Mouse (Mus musculus) hindbrain, embryonic 11.5 days (tissue): ENCODE results near the gene Atp6v0c. TPM values are rescaled to one million over a fixed set of nuclear protein-coding genes. Genes with fewer than 3 reads are reported as not detected.

ENCODE experiments used
- ATAC-seq: fragments of 200-750 bp; cut with Nextera tagmentation; 2 replicates; pipeline ENCODE4 v1.8.0; 2017; ENCODE audit warnings: mild to moderate bottlenecking, moderate TSS enrichment, moderate library complexity; ENCODE audit not compliant: low FRiP score
- DNase-seq: peaks from one replicate; pipeline ENCODE4 v3.0.0-alpha.2; 2015; ENCODE audit warnings: low spot score
- H3K27ac ChIP-seq: fragments of 300-500 bp; sonication (generic); 2 replicates; pipeline ENCODE4 v1.5.1; 2014; ENCODE audit warnings: mild to moderate bottlenecking, low read depth, low read length
- H3K27me3 ChIP-seq: fragments of 300-500 bp; sonication (generic); 2 replicates; pipeline ENCODE4 v1.6.1; 2014; ENCODE audit warnings: mild to moderate bottlenecking, low read length, moderate library complexity, mixed read lengths; ENCODE audit not compliant: control insufficient read depth, insufficient read depth
- H3K36me3 ChIP-seq: fragments of 300-500 bp; sonication (generic); 2 replicates; pipeline ENCODE4 v1.6.1; 2014; ENCODE audit warnings: mild to moderate bottlenecking, low read length, moderate library complexity, mixed read lengths; ENCODE audit not compliant: control insufficient read depth, insufficient read depth
- H3K4me1 ChIP-seq: fragments of 300-500 bp; sonication (generic); replicated peaks from 2 replicates; pipeline ENCODE4 v1.6.1; 2014; ENCODE audit warnings: low read length, mixed read lengths; ENCODE audit not compliant: control insufficient read depth, insufficient read depth
- H3K4me2 ChIP-seq: fragments of 300-500 bp; sonication (generic); replicated peaks from 2 replicates; pipeline ENCODE4 v1.6.1; 2014; ENCODE audit warnings: mild to moderate bottlenecking, low read depth, low read length
- H3K4me3 ChIP-seq: fragments of 300-500 bp; sonication (generic); 2 replicates; pipeline ENCODE4 v1.5.1; 2014; ENCODE audit warnings: low read depth, low read length
- H3K9ac ChIP-seq: fragments of 300-500 bp; sonication (generic); 2 replicates; pipeline ENCODE4 v1.6.1; 2014; ENCODE audit warnings: low read depth, low read length
- H3K9me3 ChIP-seq: fragments of 300-500 bp; sonication (generic); 2 replicates; pipeline ENCODE4 v1.6.1; 2016; ENCODE audit warnings: low read length; ENCODE audit not compliant: control insufficient read depth
- WGBS: fragments of 180-500 bp; shearing (Covaris S2); extraction: QIAGEN DNeasy Blood & Tissue Kit; methylation state at CpG from one replicate; pipeline ENCODE4 v1.1.7; 2014; 5-methylcytosine and 5-hydroxymethylcytosine counted together
- polyA plus RNA-seq: library from polyadenylated mRNA; unstranded; fragments of >200 nt; fragmentation: Nextera tagmentation; extraction: Ambion mirVana; gene quantifications from 2 replicates; pipeline ENCODE4 v1.2.1, GENCODE M21; 2014

Gene Atp6v0c
- polyA plus RNA-seq, 1 experiment from 2014 or later: 499 TPM

DNA sequence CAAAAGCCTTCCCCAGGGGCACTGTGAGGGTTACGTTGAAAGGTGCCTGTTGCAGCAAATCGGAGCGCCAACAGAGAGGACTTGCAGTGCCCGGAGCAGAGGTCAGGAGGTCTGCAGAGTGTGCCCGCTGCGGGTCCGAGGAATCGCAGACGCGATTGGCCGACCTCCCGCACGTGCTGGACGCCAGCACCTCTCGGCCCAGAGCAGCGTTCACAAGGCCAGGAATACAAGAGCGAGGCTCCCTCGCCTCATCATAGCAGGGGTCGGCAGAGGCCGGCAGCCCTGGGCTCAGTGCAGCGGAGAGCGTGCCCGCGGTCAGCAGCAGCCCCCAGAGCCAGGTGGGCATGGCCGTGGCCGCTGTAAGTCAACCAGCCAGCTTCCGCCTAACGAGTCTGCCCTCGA lies 39.1 kb upstream of the Atp6v0c start:
- Histone ChIP-seq H3K4me1 (peaks cover 29% of the 10 kb centered on the region), H3K4me2 (peak overlapping the region; percentile 94), H3K4me3 (peak overlapping the region; percentile 48), H3K36me3 (no peaks in the 10 kb centered on the region), H3K27ac (peak overlapping the region; percentile 79), H3K9me3 (no peaks in the 10 kb centered on the region), H3K27me3 (peaks cover 19% of the 10 kb centered on the region), H3K9ac (peak overlapping the region; percentile 80)
- DNase-seq: no peak
- no peak for ATAC-seq
- WGBS: 1% methylated on average over 29 of the region's 29 CpGs

DNA sequence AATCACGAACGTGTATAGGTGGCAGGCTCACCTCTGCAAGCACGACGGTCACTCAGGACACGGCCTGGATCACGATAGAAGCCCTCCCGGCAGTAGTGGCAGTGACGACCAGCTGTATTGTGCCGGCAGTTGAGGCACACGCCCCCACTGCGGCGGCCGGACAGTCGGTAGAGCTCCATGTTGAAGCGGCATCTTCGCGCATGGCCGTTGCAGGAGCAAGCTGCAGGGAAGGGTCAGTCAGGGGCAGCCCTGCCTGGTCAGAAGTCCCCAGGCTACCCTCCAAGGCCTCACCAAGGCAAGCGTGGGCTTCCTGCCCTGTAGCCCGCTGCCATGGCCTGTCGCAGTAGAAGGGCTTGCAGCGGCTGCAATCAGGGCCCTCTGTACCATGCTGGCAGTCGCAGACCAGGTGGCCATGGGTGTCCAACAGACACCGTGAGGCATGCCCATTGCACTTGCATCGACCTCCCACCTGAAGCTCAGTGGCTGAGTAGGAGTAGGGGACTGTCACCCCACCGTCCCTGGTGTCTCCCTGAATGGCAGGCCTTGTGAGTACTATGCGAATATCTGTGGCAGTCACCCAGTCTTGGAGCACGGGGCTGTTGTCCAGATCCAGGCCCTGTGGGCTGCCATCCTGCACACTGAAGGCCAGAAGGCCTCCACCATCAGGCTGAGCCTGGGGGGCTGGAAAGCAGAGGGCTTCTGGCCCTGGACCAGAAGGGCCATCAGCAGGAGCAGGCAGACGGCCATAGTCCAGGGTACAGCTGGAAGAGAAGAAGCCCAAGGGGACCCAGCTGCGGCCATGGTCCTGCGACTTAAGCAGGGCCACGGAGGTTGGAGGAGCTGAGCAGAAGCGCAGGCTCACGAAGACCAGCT lies 38.5 kb upstream of the Atp6v0c start:
- Histone ChIP-seq H3K4me3 (peak overlapping the region; percentile 48), H3K9ac (peak overlapping the region; percentile 80; the same call in 1 of the 2 replicates), H3K27me3 (peaks cover 19% of the 10 kb centered on the region), H3K4me2 (peak overlapping the region; percentile 94), H3K27ac (peak overlapping the region; percentile 79; the same call in 1 of the 2 replicates), H3K4me1 (peaks cover 29% of the 10 kb centered on the region), H3K9me3 (no peaks in the 10 kb centered on the region), H3K36me3 (no peaks in the 10 kb centered on the region)
- DNase-seq (peak; percentile 25), ATAC-seq (no peak)
- WGBS: 51% methylated on average over 34 of the region's 34 CpGs

DNA sequence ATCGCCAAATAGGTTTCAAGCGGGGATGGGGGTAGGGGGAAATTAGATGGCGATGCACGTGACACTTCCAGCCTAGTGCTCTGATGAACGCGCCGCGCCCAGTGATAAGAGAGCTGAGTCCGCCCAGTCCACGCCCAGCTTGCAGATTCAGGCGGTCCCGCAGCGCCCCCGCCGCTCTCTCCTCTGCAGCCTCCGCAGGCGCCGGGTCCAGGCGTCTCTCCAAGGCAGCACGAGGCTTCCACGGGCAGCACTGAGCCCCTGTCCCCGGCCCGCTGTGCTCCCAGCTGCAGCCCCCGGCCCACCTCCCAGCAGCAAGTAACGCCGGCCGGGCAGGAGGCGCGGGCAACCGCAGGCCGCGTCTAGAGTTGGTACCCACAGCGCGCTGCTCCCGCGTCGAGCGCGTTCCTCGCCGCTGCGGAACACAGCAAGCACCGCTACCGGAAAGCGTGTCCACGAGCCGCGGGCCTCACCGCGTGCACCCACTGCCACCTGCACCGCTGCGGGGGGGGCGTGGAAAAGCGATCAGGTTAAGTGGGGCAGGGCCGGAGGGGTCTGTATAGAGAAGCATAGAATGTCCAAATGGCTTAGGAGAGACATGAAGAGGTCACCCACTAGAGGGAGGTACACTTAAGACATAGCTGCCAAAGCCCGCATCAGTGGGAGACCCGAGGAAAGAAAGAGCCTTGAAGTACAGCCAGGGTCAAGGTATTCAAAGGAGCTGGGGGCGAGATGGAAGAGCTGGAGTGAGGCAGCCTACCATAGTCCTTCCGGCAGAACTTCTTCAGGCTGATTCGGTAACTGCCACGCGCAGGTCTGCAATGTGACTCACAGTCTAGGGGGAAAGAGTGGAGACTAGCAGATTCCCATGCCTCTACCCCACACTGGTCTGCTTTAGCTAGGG lies 37.2 kb upstream of the Atp6v0c start:
- no peaks in the 10 kb centered on the region for H3K9me3 ChIP-seq
- WGBS: 5% methylated on average over 59 of the region's 62 CpGs
- H3K27ac ChIP-seq: no peak overlapping the region
- no peaks in the 10 kb centered on the region for H3K36me3 ChIP-seq
- H3K4me2 ChIP-seq: peak overlapping the region; percentile 91
- peak overlapping the region; percentile 66 for H3K4me3 ChIP-seq
- H3K4me1 ChIP-seq: peaks cover 29% of the 10 kb centered on the region
- peaks cover 19% of the 10 kb centered on the region for H3K27me3 ChIP-seq
- peak; percentile 28 for ATAC-seq
- peak; percentile 71 for DNase-seq
- H3K9ac ChIP-seq: peak overlapping the region; percentile 73

DNA sequence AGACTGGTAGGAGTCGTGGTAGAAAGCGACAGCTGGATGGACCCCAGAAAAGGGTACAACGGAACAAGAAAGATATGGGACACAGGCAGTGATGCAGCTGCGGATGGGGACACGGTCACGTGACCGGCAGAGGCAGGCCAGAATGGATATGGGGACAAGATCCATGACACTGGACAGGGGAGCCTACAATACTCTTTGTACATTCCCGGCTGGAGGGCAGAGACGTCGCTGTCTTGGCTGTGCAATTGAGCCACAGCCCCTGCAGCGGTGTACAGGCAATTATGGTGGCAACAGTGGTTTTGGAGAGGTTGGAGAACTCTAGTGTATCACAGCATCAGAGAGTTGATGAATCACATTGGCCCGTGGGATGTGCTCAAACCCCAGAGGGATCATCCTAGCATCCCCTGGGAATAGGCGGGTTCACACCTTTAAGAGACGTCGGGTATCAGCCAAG lies 36.4 kb upstream of the Atp6v0c start:
- peak; percentile 31 for ATAC-seq
- Histone ChIP-seq H3K9me3 (no peaks in the 10 kb centered on the region), H3K27me3 (peaks cover 19% of the 10 kb centered on the region), H3K36me3 (no peaks in the 10 kb centered on the region), H3K4me3 (peak overlapping the region; percentile 66), H3K27ac (peak overlapping the region; percentile 65), H3K9ac (peak overlapping the region; percentile 73), H3K4me1 (peaks cover 26% of the 10 kb centered on the region), H3K4me2 (peak overlapping the region; percentile 91)
- no peak for DNase-seq
- 6% methylated on average over 15 of the region's 15 CpGs for WGBS

DNA sequence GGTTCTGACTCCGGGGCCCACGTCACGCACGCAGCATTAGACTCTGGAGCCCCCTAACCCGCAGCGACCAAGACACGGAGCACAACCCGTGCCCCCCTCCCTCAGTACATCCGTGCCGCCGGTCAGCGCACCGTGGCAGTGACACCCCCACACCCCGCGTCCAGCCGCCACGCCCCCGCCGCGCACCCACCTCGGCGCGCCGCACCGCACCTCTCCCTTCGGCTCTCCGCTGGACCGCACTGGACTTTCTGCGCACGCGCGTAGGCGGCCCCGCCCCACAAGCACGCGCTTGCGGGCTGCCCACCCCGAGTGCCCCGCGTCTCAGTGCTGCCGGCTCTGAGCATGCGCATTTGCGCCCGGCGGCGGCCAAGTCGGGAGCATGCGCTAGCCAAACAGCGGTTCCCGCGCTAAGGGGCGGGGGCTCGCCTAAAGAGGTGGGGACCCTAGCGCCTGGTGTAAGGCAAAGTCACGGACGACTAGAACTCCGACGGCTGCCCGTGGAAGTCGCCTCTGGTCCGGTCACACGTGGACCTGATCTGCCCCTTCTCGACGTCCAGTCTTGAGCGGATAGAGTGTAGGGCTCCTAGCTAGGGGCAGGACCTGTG lies 35.9 kb upstream of the Atp6v0c start, which contains the start of gene Tbc1d24:
TSS of gene Tbc1d24 (minus strand) at position 279 of the 605 bp plus-strand sequence.
- no peaks in the 10 kb centered on the region for H3K9me3 ChIP-seq
- H3K27ac ChIP-seq: peak within 1 kb of the TSS; percentile 65
- peak within 1 kb of the TSS; percentile 66 for H3K4me3 ChIP-seq
- H3K4me2 ChIP-seq: peak within 1 kb of the TSS; percentile 91
- H3K9ac ChIP-seq: peak within 1 kb of the TSS; percentile 73
- WGBS: 1% methylated on average over 62 of the region's 65 CpGs
- peaks cover 19% of the 10 kb centered on the region for H3K27me3 ChIP-seq
- DNase-seq (peak; percentile 98), ATAC-seq (peak; percentile 74)
- peaks cover 26% of the 10 kb centered on the region for H3K4me1 ChIP-seq
- no peaks in the 10 kb centered on the region for H3K36me3 ChIP-seq

DNA sequence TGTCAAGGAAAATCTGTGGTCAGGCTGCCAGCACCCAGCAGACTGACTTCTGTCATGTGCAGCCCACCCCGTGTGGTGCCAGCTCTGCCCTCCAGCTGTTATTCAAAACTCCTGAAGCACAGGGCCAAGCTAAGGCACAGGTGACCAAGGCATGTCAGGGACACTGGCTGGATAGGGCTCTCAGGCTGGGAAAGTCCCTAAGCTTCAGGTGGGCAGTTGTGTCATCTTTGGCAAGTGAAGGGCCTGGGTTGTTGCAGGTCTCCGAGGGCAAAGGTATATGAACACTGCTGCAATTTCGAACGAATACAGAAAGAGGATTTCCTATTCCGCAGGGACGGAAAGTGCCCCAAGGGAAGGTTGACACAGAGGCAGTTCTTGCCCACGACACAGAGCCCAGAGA lies 35.3 kb upstream of the Atp6v0c start:
- WGBS: 14% methylated on average over 7 of the region's 7 CpGs
- peak overlapping the region; percentile 73 for H3K9ac ChIP-seq
- peak overlapping the region; percentile 91 for H3K4me2 ChIP-seq
- H3K27ac ChIP-seq: no peak overlapping the region
- H3K9me3 ChIP-seq: no peaks in the 10 kb centered on the region
- H3K27me3 ChIP-seq: peaks cover 19% of the 10 kb centered on the region
- H3K36me3 ChIP-seq: no peaks in the 10 kb centered on the region
- H3K4me3 ChIP-seq: peak overlapping the region; percentile 66
- peaks cover 26% of the 10 kb centered on the region for H3K4me1 ChIP-seq
- ATAC-seq (no peak), DNase-seq (no peak)

DNA sequence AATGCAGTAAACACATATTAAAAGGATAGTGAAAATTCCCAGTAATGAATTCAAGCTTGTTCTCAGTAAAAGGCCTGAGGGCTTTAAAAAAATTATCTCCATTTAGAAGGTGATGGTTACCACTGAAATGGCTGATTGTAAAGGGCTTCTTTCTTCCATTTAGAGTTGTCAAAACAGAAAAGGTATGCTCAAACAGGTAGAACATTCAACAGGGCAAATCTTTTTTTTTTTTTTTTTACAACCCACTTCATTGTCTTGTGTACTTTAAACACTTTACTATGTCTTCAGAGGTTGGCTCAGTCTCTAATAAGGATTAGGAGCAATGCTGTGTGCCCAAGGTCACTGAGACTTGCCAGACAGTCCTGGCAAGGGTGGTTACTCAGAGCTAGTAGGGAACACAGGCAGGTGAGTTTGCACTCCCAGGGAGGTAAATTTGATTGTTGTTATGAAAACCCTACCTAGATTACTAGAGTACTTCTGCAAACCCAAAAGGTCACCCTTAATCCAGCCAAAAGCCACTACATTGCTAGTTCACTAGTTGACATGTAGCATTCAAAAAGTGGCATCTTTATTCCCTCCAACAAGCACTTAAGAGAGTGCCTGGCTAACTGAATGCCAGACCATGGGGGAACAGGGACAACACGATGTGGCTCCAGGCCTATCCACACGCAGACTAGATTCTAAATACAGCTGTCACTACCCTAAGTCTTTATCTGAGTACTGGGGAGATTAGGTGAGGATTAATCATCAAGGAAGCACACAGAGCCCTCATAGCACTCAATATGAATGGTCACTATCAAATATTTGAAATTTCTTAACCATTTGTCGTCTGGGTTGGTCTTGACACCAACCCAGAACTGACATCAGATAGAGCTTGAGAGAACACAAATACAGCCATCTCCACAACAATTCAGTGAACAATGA lies 34.4 kb upstream of the Atp6v0c start:
- Histone ChIP-seq H3K9ac (no peak overlapping the region), H3K27ac (no peak overlapping the region), H3K36me3 (no peaks in the 10 kb centered on the region), H3K4me2 (0 out of 2 replicates have a peak overlapping the region, but pooled peaks have one; percentile 91), H3K27me3 (peaks cover 19% of the 10 kb centered on the region), H3K9me3 (no peaks in the 10 kb centered on the region), H3K4me1 (peaks cover 18% of the 10 kb centered on the region), H3K4me3 (no peak overlapping the region)
- 77% methylated on average over 3 of the region's 3 CpGs for WGBS
- ATAC-seq: no peak
- DNase-seq: no peak
